Mouse (Mus musculus) forebrain, postnatal 0 days (tissue): ENCODE results near the gene Smoc1. TPM values are rescaled to one million over a fixed set of nuclear protein-coding genes. Genes with fewer than 3 reads are reported as not detected.

Experiments
- ATAC-seq: fragments of 200-750 bp; cut with Nextera tagmentation; 2 replicates; pipeline ENCODE4 v1.8.0; 2017; ENCODE audit warnings: mild to moderate bottlenecking, moderate library complexity
- DNase-seq: peaks from one replicate; pipeline ENCODE4 v3.0.0-alpha.2; 2015
- H3K27ac ChIP-seq: fragments of 300-500 bp; sonication (generic); 2 replicates; pipeline ENCODE4 v1.5.1; 2014; ENCODE audit warnings: low read depth, mild to moderate bottlenecking, antibody characterized with exemption, low read length, moderate library complexity, mixed read lengths
- H3K27me3 ChIP-seq: fragments of 300-500 bp; sonication (generic); 2 replicates; pipeline ENCODE4 v1.6.1; 2014; ENCODE audit warnings: mild to moderate bottlenecking, low read length, mixed read lengths; ENCODE audit not compliant: insufficient read depth
- H3K36me3 ChIP-seq: fragments of 300-500 bp; sonication (generic); 2 replicates; pipeline ENCODE4 v1.6.1; 2014; ENCODE audit warnings: mild to moderate bottlenecking, moderate library complexity; ENCODE audit not compliant: insufficient read depth
- H3K4me1 ChIP-seq: fragments of 300-500 bp; sonication (generic); 2 replicates; pipeline ENCODE4 v1.6.1; 2014; ENCODE audit warnings: antibody characterized with exemption; ENCODE audit not compliant: insufficient read depth
- H3K4me2 ChIP-seq: fragments of 300-500 bp; sonication (generic); 2 replicates; pipeline ENCODE4 v1.6.1; 2014; ENCODE audit warnings: low read depth, mild to moderate bottlenecking, moderate library complexity
- H3K4me3 ChIP-seq: fragments of 300-500 bp; sonication (generic); 2 replicates; pipeline ENCODE4 v1.5.1; 2014; ENCODE audit warnings: low read depth, low read length, mixed read lengths
- H3K9ac ChIP-seq: fragments of 300-500 bp; sonication (generic); 2 replicates; pipeline ENCODE4 v1.6.1; 2014; ENCODE audit warnings: mild to moderate bottlenecking
- H3K9me3 ChIP-seq: fragments of 300-500 bp; sonication (generic); 2 replicates; pipeline ENCODE4 v1.6.1; 2016; ENCODE audit warnings: low read length
- CTCF ChIP-seq: sonication (generic); IDR thresholded peaks from 2 replicates; pipeline ENCODE4 v1.5.1; 2016; ENCODE audit warnings: antibody characterized with exemption, control low read depth, low read depth
- WGBS: fragments of 180-500 bp; shearing (Covaris S2); extraction: QIAGEN DNeasy Blood & Tissue Kit; methylation state at CpG from one replicate; pipeline ENCODE4 v1.1.7; 2014; 5-methylcytosine and 5-hydroxymethylcytosine counted together
- polyA plus RNA-seq: library from polyadenylated mRNA; unstranded; fragments of >200 nt; fragmentation: Nextera tagmentation; extraction: Ambion mirVana; gene quantifications from 2 replicates; pipeline ENCODE4 v1.2.1, GENCODE M21; 2015
- total RNA-seq: library from RNA; depleted of rRNA; stranded (reverse); fragments of >200 nt; gene quantifications from 2 replicates; pipeline ENCODE4 v1.2.3, GENCODE M21; 2014

Smoc1 gene
- total and polyA plus RNA-seq, 2 experiments from 2014 or later, result 12.3 to 16.9 TPM

- WGBS, result 9% methylated on average over 6 of the region's 6 CpGs
- no peaks in the 10 kb centered on the region for H3K9me3 ChIP-seq
- H3K4me3 ChIP-seq, result no peak overlapping the region
- H3K9ac ChIP-seq, result no peak overlapping the region
- H3K4me1 ChIP-seq, result no peaks in the 10 kb centered on the region
- DNase-seq (no peak), ATAC-seq (no peak; the same call in 1 of the 2 replicates)
- no peak overlapping the region for H3K27ac ChIP-seq
- no peak overlapping the region for H3K4me2 ChIP-seq
- H3K27me3 ChIP-seq, result peaks cover 6% of the 10 kb centered on the region; the same call in 1 of the 2 replicates
- TF ChIP-seq CTCF, result no peak
- peaks cover under 1% of the 10 kb centered on the region; the same call in 1 of the 2 replicates for H3K36me3 ChIP-seq
These were observed 179.3 kb downstream of the Smoc1 start for GRCm38 (mm10) chr12:81205619-81206560.

GRCm38 (mm10) chr12:81208559-81208958 lies 182.0 kb downstream of the Smoc1 start:
- DNase-seq (no peak), ATAC-seq (no peak)
- Histone ChIP-seq H3K4me1 (no peaks in the 10 kb centered on the region), H3K36me3 (no peaks in the 10 kb centered on the region), H3K27me3 (peaks cover 6% of the 10 kb centered on the region; the same call in 1 of the 2 replicates), H3K4me3 (no peak overlapping the region), H3K9me3 (no peaks in the 10 kb centered on the region), H3K4me2 (no peak overlapping the region), H3K27ac (no peak overlapping the region), H3K9ac (no peak overlapping the region)
- WGBS, result 61% methylated on average over 2 of the region's 2 CpGs
- no peak for TF ChIP-seq CTCF

- Histone ChIP-seq H3K27me3 (no peaks in the 10 kb centered on the region), H3K9me3 (no peaks in the 10 kb centered on the region), H3K4me2 (no peak overlapping the region), H3K4me1 (no peaks in the 10 kb centered on the region), H3K27ac (no peak overlapping the region), H3K36me3 (no peaks in the 10 kb centered on the region), H3K4me3 (no peak overlapping the region), H3K9ac (no peak overlapping the region)
- ATAC-seq, result no peak
- DNase-seq, result no peak
- no peak for TF ChIP-seq CTCF
- WGBS, result 81% methylated on average over 4 of the region's 4 CpGs
These were observed 192.7 kb downstream of the Smoc1 start for GRCm38 (mm10) chr12:81219339-81219738.

GRCm38 (mm10) chr12:81223276-81223675 lies 196.7 kb downstream of the Smoc1 start:
- H3K9me3 ChIP-seq, result no peaks in the 10 kb centered on the region
- H3K4me1 ChIP-seq, result peaks cover 19% of the 10 kb centered on the region
- 83% methylated on average over 2 of the region's 2 CpGs for whole genome bisulfite sequencing
- no peak for DNase-seq
- no peak for ATAC-seq
- no peak overlapping the region for H3K9ac ChIP-seq
- no peak overlapping the region for H3K4me2 ChIP-seq
- H3K4me3 ChIP-seq, result no peak overlapping the region
- TF ChIP-seq CTCF, result no peak
- H3K27me3 ChIP-seq, result no peaks in the 10 kb centered on the region
- H3K36me3 ChIP-seq, result no peaks in the 10 kb centered on the region
- H3K27ac ChIP-seq, result no peak overlapping the region

- Histone ChIP-seq H3K4me1 (peaks cover 31% of the 10 kb centered on the region), H3K36me3 (no peaks in the 10 kb centered on the region), H3K4me3 (no peak overlapping the region), H3K4me2 (no peak overlapping the region), H3K9me3 (no peaks in the 10 kb centered on the region), H3K9ac (no peak overlapping the region), H3K27me3 (no peaks in the 10 kb centered on the region), H3K27ac (no peak overlapping the region)
- no peak for TF ChIP-seq CTCF
- ATAC-seq (no peak), DNase-seq (no peak)
- WGBS, result 45% methylated on average over 2 of the region's 2 CpGs
These were observed 198.2 kb downstream of the Smoc1 start for GRCm38 (mm10) chr12:81224843-81225242.

- peak overlapping the region; percentile 87; the same call in 1 of the 2 replicates for H3K27ac ChIP-seq
- H3K36me3 ChIP-seq, result no peaks in the 10 kb centered on the region
- DNase-seq (no peak), ATAC-seq (no peak)
- WGBS, result 28% methylated on average over 6 of the region's 6 CpGs
- no peaks in the 10 kb centered on the region for H3K9me3 ChIP-seq
- no peak overlapping the region for H3K4me3 ChIP-seq
- H3K4me1 ChIP-seq, result peaks cover 31% of the 10 kb centered on the region
- no peak overlapping the region for H3K9ac ChIP-seq
- no peak overlapping the region for H3K4me2 ChIP-seq
- H3K27me3 ChIP-seq, result no peaks in the 10 kb centered on the region
- no peak for TF ChIP-seq CTCF
These were observed 199.5 kb downstream of the Smoc1 start for GRCm38 (mm10) chr12:81225966-81226577.

GRCm38 (mm10) chr12:81226590-81226989 lies 200.0 kb downstream of the Smoc1 start:
- Histone ChIP-seq H3K9ac (no peak overlapping the region), H3K27me3 (no peaks in the 10 kb centered on the region), H3K4me3 (no peak overlapping the region), H3K4me1 (peaks cover 31% of the 10 kb centered on the region), H3K4me2 (no peak overlapping the region), H3K36me3 (no peaks in the 10 kb centered on the region), H3K27ac (peak overlapping the region; percentile 87; the same call in 1 of the 2 replicates), H3K9me3 (no peaks in the 10 kb centered on the region)
- peak; percentile 51 for DNase-seq
- WGBS, result 36% methylated on average over 3 of the region's 3 CpGs
- ATAC-seq, result peak; percentile 57; the same call in 1 of the 2 replicates
- TF ChIP-seq CTCF, result no peak
